Mouse (Mus musculus): ENCODE measurements at regions not wholly inside any gene's neighbourhood (a gene's known extent, or its start where the extent isn't known, plus 50 kb on each side); places are given as distances from the start of the nearest gene placed in this dataset.

DNA sequence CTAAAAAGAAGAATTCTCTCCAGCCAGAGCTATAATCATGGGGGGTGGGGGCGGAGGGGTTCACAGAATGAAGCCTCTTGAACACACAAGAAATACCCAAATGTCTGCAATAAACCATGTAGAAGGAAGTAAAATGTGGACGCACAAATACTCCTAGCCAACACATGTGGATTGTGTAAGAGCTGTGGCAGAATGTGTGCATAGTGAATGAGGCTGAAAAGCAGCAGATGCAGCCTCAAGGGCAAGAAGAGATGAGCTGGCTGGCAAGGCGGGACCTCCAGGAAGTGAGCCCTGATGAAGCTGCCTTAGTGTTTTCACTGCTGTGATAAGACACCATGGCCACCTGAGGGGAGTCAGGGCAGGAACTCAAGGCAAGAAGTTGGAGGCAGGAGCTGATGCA lies 53.3 kb upstream of the Arhgap28 start:
- no peak for DNase-seq (ENCODE audit: low spot score)

DNA sequence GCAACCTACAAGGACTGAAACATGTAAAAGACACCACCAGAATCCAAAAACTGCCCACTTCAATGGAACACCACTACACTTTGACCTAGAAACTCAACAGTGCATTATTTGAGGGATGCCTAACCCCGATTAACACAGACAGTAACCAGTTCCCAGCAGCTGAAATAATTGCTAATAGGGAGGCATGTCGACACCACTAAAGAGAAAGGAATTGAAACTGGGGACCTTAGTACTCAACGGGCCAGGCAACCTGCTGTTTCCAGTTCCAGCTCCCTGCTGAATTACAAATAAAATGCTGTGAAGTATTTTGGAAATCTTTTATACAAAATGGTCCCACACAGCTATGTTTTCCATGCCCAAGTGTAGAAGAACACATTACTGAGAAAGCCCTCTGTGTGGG lies 56.5 kb upstream of the Arhgap28 start:
- DNase-seq (ENCODE audit: low spot score): no peak

DNA sequence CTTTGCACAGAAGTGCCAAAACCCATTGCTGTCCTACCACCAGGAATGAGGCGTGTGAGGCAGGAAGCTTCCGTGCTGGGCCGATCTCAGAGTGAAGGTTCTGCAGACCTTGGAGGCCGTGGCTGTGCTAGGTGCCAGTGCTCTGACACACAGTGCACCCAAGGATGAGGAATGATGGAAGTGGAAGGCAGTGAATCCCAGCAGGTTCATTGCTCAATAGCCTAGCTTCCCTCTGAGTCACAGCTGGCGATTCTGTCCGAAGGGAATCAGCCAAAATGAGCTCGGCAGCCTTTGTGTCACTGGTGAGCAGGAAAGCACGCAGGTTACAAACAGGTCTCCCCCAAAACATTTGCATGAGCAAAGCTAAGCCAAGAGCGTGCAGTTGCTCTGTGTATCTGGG lies 61.8 kb upstream of the Arhgap28 start:
- no peak for DNase-seq (ENCODE audit: low spot score)

DNA sequence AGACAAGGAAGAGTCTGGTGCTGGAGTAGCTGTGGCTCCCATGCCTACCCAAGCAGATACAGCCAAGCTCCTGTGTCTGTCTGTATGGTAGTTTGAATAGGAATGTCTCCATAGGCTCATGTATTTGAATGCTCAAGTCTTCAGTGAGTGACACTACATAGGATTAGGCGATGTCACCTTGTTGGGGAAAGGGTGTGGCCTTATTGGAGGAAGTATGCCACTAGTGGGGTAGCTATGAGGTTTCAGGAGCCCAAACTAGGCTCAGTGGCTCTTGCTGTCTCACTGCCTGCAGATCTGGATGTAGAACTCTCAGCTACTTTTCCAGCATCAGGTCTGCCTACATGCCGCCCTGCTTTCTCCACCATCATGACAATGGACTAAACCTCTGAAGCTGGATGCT lies 62.3 kb upstream of the Arhgap28 start:
- DNase-seq (ENCODE audit: low spot score): no peak

DNA sequence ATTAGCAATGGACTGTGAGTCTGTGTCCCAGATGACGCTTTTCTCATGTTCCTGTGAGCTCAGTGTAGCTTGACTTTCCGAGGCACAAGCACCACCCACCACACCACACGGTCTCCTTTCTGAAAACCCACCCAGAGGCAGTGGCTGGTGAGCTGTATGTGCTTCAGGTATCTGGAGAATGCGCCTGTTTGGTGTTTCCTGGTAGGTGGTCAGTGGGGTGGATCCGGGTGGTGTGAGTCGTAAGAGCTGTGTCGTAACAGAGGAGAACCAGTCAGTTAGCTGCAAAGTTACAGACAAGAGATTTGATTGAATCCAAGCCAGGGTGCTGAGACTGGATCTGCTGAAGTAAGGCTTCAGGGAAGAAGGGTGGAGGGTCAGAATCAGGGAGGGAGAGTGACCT lies 65.1 kb upstream of the Arhgap28 start:
- no peak for DNase-seq (ENCODE audit: low spot score)

DNA sequence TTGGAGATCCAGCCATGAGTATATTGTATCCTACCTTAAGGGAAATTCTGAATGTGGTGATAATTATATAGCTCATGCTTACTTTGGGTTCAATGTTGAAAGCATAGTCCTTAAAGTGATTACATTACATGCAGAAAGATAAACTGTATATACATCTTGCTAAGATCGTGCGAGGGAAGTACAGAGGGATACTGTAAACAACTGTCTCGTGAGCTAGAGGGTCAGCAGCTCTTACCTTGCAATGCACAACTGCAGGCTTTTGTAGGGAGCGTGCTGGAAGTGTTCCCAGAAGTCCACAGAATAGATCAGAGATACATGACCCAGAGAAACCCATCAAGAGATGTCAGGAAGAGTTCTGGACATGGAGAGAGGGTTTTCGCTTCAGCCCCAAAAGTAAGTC lies 65.6 kb upstream of the Arhgap28 start:
- DNase-seq (ENCODE audit: low spot score): no peak

DNA sequence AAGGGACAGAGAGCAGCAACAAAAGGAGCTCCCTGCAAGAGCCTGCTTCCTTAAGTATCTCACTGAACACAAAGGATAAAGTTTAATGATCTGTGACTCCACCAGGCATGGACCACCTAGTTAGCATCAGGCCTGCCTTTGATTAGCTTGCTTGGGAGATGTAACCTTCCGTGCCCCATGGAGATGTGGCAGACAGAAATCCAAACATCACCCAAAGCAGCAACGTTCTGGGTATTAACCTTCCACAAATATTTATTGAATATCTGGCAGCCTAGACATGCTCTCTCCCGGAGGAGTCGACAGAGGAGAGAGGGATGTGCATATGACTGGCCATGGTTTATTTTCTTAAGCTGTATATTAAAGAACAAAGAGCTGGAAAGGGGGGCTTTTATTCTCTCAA lies 67.6 kb upstream of the Arhgap28 start:
- no peak for DNase-seq (ENCODE audit: low spot score)

DNA sequence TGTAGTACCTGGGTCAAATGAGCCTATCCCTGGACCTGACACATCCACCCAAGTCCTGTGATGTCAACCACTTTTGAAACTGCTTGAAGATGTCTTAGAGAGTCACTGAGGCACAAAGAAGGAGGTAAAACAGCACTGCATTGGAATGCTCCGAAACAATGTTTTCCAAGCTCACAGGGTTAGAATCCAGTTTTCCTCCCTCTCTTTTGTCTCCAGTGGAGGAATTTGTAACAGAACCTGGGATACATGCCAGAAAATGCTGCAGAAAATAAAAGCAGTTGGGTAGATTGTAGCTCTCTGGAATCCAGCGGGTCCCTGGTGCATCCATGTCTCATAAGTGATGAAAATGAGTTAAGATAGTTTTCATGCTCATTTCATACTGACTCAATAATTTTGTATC lies 71.8 kb upstream of the Arhgap28 start:
- peak; percentile 11 for DNase-seq (ENCODE audit: low spot score)

DNA sequence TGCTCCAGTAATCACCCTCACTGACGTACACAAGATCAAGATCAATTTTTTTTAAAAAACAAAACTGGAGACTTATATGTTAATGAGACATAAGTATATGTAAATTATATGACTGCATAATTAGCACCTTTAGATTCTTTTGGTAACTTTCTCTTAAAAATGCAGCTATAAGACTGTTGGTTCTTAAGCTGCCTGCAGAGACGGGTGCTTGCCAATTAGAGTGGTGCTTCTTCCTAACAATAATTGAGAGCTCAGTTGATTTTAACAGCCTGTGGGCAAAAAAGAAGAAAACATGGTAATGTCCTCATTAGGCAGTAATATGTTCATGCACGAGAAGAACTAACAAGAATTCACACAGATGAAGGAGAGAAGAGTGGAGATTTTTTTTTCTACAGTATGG lies 74.8 kb upstream of the Arhgap28 start:
- no peak for DNase-seq (ENCODE audit: low spot score)

DNA sequence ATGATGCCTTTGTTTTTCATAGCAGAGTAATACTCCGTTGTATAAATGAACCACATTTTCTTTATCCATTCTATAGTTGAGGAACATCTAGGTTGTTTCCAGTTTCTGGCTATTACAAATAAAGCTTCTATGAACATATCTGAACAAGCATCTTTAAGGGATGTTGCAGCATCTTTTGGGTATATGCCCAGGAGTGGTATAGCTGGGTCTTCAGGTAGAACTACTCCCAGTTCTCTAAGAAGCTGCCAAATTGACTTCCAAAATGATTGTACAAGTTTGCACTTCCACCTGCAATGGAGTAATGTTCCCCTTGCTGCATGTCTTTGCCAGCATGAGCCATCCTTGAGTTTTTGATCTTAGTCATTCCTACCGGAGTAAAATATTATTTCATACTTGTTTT lies 80.5 kb upstream of the Arhgap28 start:
- DNase-seq (ENCODE audit: low spot score): no peak

DNA sequence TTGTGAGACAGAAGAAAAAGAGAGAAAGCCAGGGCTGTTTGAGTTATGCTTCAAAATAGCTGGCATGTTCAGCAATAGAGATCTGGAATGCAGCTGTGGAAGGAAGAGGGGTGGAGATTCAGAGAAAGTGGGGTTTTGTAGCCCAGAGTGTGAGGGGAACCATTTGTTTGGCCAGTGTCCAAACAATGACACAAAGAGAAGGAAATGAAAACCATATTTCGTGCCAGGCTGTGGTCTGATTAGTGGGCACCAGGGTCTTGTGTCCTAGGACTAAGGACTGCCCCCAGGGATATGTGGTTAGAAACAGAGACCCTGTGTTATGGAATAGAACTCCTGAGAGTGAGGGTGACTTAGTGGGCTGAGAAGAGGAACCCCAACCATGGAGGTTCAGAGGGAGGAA lies 83.2 kb upstream of the Arhgap28 start:
- no peak for DNase-seq (ENCODE audit: low spot score)

DNA sequence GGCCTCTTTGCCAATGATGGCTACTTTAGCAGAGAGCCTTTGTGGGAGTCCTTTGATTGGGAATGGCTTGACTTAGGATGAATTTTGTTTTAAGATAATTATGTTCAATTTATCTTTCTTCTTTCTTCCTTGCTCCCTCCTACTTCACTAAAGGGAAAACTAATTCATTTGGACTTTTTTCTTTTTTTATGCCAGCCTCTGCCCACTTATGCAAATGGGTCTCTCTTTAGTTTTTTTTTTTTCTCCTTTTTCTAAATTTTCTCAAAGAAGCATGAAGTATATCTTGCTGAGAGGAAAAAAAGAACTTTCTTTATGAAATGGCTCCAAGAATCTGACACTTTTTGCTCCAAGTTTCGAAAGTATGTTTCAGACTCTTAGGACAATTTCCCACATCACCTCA lies 85.3 kb upstream of the Arhgap28 start:
- no peak for DNase-seq (ENCODE audit: low spot score)

DNA sequence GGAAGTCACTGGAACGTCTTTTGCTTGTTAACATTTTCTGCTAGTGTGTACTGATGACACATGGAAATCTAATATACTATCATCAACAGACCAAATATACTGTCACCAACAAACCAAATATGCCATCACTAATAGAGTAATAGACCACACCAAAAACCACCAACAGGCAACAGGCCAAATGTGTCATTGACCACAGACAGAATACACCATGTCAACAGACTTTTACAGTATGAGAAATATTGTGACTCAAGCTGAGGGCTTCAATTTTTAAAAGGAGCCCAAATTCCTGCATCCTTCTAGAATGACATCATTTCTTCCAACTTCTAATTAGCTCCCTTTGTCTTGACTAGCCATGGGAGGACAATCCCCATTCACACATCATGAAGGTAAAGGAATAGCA lies 85.9 kb upstream of the Arhgap28 start:
- DNase-seq (ENCODE audit: low spot score): no peak

DNA sequence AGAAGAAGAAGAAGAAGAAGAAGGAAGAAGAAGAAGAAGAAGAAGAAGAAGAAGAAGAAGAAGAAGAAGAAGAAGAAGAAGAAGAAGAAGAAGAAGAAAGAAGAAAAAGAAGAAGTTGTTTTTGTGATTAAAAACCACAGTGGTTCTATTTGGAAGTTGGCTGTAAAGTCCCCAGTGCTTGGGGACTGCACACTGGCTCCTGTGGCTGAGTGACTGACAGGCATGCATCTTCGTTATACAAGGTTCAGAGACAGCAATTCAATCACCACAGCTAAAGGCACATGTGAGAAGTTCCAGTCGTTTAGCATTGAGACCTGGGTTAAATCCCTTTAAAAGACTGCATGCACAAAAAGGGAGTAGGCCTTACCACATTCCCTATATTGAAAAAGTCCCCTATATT lies 93.1 kb upstream of the Arhgap28 start:
- DNase-seq (ENCODE audit: low spot score): no peak

DNA sequence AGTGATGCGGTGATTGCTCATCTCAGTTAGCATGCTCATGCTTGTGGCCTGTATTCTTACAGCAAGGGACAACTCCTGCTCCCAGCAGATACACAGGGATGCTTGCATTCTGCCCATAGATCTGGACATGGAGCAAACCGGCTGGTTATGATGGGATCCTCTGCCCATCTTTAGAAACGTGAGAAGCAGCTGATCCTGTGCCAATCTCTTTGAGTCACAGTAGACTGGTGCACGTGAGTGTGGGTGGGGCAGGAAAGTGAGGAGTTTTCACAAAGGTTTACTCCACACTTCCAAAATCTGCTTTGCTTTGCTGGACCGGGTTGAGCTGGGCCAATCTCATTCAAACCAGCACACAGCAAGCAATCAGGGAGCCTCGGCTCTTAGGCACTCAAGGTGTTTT lies 93.5 kb upstream of the Arhgap28 start:
- DNase-seq (ENCODE audit: low spot score): no peak

DNA sequence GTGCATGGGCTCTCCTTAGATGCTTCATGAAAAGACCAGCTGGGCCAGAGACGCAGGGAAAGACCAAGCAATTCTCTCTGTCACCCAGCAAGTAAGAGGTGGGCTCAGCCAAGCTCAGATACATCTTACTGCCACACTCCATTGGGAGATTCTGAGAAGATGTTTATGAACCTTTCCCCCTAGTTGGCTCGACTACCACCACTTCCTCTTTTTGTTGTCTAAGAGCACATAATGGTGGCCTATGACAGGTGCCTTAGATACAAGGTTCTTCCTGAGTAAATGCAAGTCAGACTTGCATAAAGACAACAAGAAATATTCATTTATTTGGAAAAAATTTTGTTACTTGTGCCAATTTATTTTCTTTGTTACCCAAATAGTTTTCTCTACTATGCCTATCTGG lies 96.2 kb upstream of the Arhgap28 start:
- no peak for DNase-seq (ENCODE audit: low spot score)

DNA sequence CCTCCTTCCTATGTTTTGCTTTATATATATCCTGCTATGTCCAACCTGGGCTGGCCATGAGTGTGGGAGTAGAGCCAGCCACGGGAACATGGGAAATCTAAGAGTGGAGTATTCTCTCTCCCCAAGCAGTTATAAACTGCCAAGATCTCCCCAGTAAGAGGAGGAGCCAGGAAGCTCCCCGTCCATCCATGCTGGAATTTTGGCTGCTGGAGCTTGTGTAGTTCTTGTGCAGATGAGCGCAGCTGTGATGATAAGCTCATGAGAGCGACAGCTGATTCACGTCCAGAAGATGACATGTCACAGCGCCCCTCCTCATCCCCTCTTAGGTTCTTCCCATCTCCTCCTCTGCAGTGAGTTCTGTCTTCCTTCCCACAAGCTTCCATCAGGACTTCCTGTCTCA lies 99.4 kb upstream of the Arhgap28 start:
- DNase-seq (ENCODE audit: low spot score): no peak

DNA sequence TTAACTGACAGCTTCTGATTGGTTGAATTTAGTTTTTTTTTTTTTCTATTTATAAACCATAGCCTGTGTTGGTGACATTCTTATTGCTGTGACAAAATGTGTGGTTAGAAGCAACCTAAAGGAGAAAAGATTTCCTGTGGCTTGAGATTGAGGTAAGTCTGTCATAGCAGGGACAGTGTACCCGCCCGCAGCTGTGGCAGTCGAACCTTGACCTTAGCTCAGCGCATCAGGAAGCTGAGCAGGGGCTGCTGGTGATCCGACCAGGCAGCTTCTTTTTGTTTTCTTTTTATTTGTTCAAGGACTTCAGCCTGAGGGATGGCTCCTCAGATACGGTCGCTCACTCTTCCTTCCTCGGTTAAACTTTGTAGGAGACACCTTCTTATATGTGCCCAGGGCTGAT lies 102.4 kb upstream of the Arhgap28 start:
- DNase-seq (ENCODE audit: low spot score): no peak

DNA sequence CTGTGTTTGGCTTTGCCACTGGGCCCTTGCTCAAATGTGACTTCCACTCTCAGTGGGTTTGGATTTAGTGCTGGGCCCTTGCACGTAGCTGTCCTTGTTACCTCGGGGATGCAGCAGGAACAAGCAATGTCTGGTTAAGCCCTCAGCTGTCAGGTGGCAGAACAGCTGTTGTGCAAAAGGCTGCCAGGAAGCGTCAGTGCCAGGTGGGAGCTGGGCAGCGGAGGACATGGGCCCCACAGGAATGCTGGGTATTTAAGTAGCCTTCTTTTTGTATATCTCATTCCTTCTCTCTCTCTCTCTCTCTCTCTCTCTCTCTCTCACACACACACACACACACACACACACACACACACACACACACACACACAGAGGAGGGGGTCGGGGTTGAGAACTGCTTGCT lies 104.0 kb upstream of the Arhgap28 start:
- DNase-seq (ENCODE audit: low spot score): no peak

DNA sequence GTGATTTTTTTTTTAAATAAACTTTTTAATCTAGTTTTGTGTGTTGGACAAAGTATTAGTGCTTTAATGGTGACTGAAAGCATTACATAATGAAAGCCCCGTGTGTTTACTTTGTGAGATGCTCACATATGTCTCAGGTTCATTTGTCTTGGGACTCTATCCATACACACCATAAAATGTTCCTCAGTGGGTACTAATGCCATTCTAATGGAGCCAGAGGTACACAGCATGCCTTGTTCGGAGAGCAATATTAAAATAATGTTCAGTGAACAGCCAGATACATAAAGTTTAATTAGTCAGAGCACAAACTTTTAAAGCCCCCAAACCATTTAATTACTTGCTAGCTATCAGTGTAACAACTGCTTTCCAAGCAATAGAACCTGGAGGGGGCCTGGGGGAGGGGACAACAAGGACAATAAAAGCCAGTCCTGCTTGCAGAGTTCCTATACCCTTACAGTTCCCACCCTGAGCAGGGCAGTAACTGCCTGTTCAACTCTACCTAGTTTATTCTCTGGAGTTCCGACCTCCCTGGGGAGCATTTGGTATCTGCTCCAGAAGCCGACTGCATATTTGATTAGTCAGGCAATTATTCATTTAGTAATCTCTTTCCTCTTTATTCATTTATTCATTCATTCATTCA lies 108.0 kb upstream of the Arhgap28 start:
- no peak for DNase-seq (ENCODE audit: low spot score)

DNA sequence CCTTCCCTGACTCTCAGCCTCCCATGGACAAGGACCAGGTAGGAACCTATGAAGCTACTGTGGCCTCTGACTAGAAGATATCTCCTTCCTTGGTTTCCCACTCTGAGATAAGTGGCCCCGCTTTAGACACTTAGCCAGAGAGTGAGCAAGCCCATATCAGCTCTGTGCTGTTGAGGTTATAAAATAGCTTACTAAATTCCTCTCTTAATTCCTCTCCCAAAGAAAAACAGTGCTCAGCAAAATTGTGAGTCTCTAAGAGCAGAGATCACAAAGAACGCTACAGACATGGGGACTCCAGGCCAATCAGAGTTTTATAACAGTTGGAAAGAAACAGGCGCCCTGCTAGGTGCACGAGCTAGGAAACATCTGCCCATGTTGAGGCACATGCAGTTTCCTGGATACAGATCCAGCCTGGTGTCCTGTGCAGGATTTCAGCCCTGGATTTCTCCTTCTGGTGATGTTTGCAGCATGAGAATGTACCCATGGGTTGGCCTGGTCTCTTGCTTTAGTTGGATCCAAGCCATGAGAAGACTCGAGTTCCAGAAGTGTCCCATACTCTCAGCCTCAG lies 108.9 kb upstream of the Arhgap28 start:
- DNase-seq (ENCODE audit: low spot score): no peak

DNA sequence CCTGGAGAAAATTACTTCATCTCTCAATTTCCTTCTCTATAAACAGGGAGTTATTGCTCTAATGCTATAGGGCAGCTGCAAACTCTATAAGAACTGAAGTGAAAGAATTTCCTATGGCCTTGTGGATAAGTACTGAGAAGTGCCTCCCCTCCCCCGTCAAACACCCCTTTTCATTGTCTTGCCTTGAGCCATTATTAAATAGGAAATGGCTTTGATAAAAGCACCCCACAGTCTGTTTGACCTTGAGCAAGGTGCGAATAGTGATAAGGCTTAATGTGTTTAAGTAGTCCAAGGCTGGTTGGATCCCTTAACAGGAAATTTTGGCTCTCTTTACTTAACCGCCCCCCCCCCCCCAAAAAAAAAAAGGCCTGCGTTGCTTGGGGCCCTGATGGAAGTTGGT lies 111.7 kb upstream of the Arhgap28 start:
- DNase-seq (ENCODE audit: low spot score): no peak

DNA sequence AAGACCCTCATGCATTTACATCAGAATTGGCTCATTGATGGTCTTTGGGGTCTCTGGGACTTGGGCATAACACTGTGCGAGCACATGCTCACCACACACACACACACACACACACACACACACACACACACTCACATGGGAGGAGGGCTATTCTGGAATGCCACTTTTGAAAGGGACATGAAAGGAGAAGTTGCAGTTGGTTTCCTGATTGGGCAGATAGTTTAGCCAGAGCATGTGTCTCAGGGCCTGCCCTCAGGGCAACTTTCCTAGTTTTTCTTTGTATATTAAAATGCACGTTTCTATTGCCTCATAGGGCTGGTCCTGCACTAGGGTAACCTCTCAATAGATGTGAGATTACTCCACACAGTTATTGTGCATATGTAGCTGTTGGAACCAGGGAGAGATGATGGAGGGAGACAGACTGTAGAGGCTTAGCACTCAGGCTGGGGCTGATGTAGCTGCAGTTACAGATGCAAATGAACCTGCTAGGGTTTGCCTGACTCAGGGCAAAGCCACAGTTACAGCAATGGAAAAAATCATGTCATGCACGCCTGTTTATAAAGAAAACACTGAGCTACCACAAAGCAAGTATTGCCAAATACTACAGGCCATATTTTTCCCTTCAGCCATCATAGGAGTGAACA lies 115.3 kb upstream of the Arhgap28 start:
- no peak for DNase-seq (ENCODE audit: low spot score)

DNA sequence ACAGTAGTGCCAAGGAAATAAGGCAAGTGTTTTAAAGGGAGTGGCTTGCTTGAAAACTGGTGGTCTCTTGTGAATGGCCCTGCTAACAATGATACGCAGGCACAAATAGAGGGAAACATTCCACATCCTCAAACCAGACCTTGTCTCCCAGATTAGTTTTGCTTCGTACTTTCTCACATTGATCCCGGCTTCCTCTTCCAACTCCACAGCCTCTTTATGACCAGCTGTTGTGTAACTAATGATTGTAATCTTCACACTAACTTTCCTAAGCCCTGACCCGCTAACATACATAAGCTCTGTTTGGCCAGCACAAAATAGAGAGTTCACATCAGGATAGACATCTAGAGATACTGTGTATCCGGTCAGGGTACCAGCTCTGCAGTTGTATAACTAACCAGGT lies 116.3 kb upstream of the Arhgap28 start:
- no peak for DNase-seq (ENCODE audit: low spot score)

Data from layer of hippocampus, adult 11-12 months (tissue).